Mouse (Mus musculus): ENCODE results near the gene Alox5ap. TPM values are rescaled to one million over a fixed set of nuclear protein-coding genes. Genes with fewer than 3 reads are reported as not detected.

Alox5ap gene
- polyA plus RNA-seq, 1 experiment from 2014 or later = 8.6 TPM

DNA sequence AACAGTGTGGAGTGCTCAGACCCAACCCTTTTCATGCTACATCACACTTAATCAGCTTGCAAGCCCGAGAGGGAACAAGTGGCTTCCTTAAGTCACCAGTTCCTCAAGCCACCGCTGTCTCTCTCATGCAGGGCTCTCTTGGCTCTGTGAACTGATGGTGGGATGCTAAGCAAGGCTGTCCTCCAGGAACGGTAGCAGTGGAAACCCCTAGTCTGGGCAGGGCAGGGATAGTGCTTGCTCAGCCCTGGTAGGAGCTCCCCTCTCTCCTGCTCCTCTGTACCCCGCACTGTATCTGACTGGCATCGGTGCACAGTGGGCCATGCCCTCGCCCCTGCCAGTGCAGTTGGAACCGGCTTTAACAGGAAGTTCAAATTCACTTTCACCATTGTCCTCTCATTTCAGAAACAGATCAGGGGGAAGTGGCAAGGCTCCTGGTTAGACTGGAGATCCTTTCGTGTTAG, 2.2 kb downstream of the Alox5ap start:
- H3K4me2 ChIP-seq (replicated peaks) = no peak overlapping the region
- H3K27me3 ChIP-seq = no peaks in the 10 kb centered on the region
- no peak overlapping the region for H3K9ac ChIP-seq (replicated peaks)
- no peak overlapping the region for H3K27ac ChIP-seq
- no peak overlapping the region for H3K4me3 ChIP-seq (replicated peaks)
- no peaks in the 10 kb centered on the region for H3K9me3 ChIP-seq
- H3K4me1 ChIP-seq (replicated peaks) = no peaks in the 10 kb centered on the region
- 87% methylated on average over 8 of the region's 8 CpGs for WGBS
- no peak for ATAC-seq
- no peaks in the 10 kb centered on the region for H3K36me3 ChIP-seq

DNA sequence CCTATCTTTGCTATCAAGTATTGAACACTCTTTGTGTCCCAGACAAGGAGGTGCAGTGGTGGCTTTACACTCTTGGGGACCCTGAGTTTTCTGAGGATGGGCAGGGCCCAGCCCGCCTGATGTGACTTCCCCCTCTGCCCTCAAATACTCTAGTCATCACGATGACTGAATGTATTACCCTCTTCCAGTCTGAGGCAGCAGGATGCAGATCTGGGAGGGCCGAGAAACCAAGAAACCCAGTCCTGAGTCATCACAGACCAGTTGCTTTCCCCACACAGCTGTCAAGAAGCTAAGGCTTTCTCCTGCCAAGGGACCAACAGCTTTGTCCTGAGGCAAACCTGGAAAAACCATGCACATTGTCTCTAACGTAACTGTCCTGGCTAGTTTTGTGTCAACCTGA, 2.9 kb downstream of the Alox5ap start:
- no peak overlapping the region for H3K9ac ChIP-seq (replicated peaks)
- no peak overlapping the region for H3K4me2 ChIP-seq (replicated peaks)
- no peaks in the 10 kb centered on the region for H3K36me3 ChIP-seq
- no peaks in the 10 kb centered on the region for H3K4me1 ChIP-seq (replicated peaks)
- no peak for ATAC-seq
- 87% methylated on average over 4 of the region's 4 CpGs for WGBS
- no peak overlapping the region for H3K4me3 ChIP-seq (replicated peaks)
- H3K9me3 ChIP-seq = no peaks in the 10 kb centered on the region
- H3K27me3 ChIP-seq = no peaks in the 10 kb centered on the region
- H3K27ac ChIP-seq = no peak overlapping the region

DNA sequence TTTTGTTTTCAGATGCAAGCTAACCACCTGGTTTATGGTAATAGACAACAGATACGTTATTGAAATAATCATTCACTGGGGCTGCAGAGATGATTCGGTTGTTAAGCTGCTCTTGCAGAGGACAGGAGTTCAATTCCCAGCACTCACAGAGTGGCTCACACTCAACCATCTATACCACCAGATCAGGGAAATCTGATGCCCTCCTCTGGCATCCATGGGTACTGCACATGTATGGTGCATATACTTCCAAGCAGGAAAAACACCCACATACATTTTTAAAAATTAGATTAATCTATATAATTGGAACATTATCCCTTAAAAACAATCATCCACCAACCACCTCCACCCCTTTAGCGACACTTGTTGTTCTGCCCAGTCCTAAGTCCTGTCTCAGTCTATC, 6.7 kb downstream of the Alox5ap start:
- H3K4me1 ChIP-seq (replicated peaks) = no peaks in the 10 kb centered on the region
- 92% methylated on average over 3 of the region's 3 CpGs for WGBS
- ATAC-seq = no peak
- H3K4me2 ChIP-seq (replicated peaks) = no peak overlapping the region
- no peaks in the 10 kb centered on the region for H3K27me3 ChIP-seq
- no peaks in the 10 kb centered on the region for H3K9me3 ChIP-seq
- H3K36me3 ChIP-seq = no peaks in the 10 kb centered on the region
- H3K27ac ChIP-seq = no peak overlapping the region
- no peak overlapping the region for H3K9ac ChIP-seq (replicated peaks)
- no peak overlapping the region for H3K4me3 ChIP-seq (replicated peaks)

DNA sequence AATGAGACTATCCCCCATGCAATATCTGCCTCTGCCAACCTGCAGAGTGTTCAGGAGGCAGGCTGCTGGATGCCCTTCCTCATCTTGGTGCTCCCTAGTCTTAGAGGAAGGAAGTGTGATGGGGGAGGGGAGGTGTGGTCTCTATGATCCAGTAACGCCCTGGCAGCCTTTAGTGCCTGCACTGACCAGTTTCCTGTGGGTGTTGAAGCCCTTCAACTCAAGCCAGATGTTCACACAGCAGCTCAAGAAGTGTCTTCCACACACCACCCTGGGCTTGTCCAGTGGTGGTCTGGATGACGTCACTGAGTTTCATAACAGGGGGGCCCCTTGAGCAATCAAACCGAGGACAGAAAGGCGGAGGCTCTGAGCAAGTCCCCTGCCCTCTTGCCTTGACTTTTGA, 8.0 kb downstream of the Alox5ap start:
- Histone ChIP-seq H3K27me3 (no peaks in the 10 kb centered on the region), H3K9ac (replicated peaks) (no peak overlapping the region), H3K27ac (no peak overlapping the region), H3K36me3 (no peaks in the 10 kb centered on the region), H3K4me1 (replicated peaks) (no peaks in the 10 kb centered on the region), H3K4me3 (replicated peaks) (no peak overlapping the region), H3K4me2 (replicated peaks) (no peak overlapping the region), H3K9me3 (no peaks in the 10 kb centered on the region)
- 84% methylated on average over 4 of the region's 4 CpGs for WGBS
- ATAC-seq = no peak

GRCm38 (mm10) chr5:149274390-149275104, 10.0 kb downstream of the Alox5ap start:
- Histone ChIP-seq H3K4me2 (replicated peaks) (no peak overlapping the region), H3K36me3 (no peaks in the 10 kb centered on the region), H3K4me1 (replicated peaks) (peaks cover 7% of the 10 kb centered on the region), H3K9me3 (no peaks in the 10 kb centered on the region; the same call in 1 of the 2 replicates), H3K4me3 (replicated peaks) (no peak overlapping the region), H3K27ac (no peak overlapping the region), H3K9ac (replicated peaks) (no peak overlapping the region), H3K27me3 (no peaks in the 10 kb centered on the region)
- 90% methylated on average over 15 of the region's 15 CpGs for WGBS
- no peak for ATAC-seq

DNA sequence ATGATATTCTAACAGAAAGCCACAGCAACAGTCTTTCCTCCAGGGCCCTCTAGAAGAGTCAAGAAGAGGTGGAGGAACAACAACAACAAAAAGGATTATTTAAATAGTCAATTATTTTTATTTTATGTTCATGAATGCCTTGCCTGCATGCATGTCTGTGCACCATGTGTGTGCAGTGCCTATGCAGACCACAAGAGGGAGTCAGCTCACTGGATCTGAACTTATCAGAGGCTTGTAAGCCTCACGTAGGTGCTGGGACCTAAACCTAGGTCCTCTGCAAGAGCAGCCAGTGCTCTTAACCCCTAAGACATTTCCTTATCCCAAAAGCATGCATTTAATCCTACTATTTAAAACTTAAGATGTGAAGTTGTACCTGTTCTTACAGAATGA, 10.5 kb downstream of the Alox5ap start:
- H3K9ac ChIP-seq (replicated peaks) = no peak overlapping the region
- H3K36me3 ChIP-seq = no peaks in the 10 kb centered on the region
- 84% methylated on average over 1 of the region's 1 CpGs for WGBS
- no peak for ATAC-seq
- H3K4me2 ChIP-seq (replicated peaks) = no peak overlapping the region
- H3K4me1 ChIP-seq (replicated peaks) = peaks cover 12% of the 10 kb centered on the region
- H3K27ac ChIP-seq = no peak overlapping the region
- no peaks in the 10 kb centered on the region for H3K27me3 ChIP-seq
- H3K9me3 ChIP-seq = no peaks in the 10 kb centered on the region; the same call in 1 of the 2 replicates
- H3K4me3 ChIP-seq (replicated peaks) = no peak overlapping the region

- H3K4me1 ChIP-seq (replicated peaks) = peaks cover 13% of the 10 kb centered on the region
- ATAC-seq = no peak
- no peak overlapping the region for H3K27ac ChIP-seq
- no peak overlapping the region for H3K4me2 ChIP-seq (replicated peaks)
- no peak overlapping the region for H3K4me3 ChIP-seq (replicated peaks)
- H3K9me3 ChIP-seq = peaks cover under 1% of the 10 kb centered on the region; the same call in 1 of the 2 replicates
- no peak overlapping the region for H3K9ac ChIP-seq (replicated peaks)
- H3K36me3 ChIP-seq = no peaks in the 10 kb centered on the region
- 79% methylated on average over 5 of the region's 5 CpGs for WGBS
- no peaks in the 10 kb centered on the region for H3K27me3 ChIP-seq
Observed at GRCm38 (mm10) chr5:149277529-149277928, 13.0 kb downstream of the Alox5ap start.

- H3K27ac ChIP-seq = peak overlapping the region; percentile 64
- WGBS = 26% methylated on average over 22 of the region's 22 CpGs
- peak overlapping the region; percentile 46 for H3K4me2 ChIP-seq (replicated peaks)
- H3K9ac ChIP-seq (replicated peaks) = 0 out of 2 replicates have a peak overlapping the region, but pooled peaks have one; percentile 25
- peaks cover 6% of the 10 kb centered on the region; the same call in 1 of the 2 replicates for H3K9me3 ChIP-seq
- no peaks in the 10 kb centered on the region for H3K27me3 ChIP-seq
- peaks cover 13% of the 10 kb centered on the region for H3K4me1 ChIP-seq (replicated peaks)
- ATAC-seq = peak; percentile 79
- H3K4me3 ChIP-seq (replicated peaks) = peak overlapping the region; percentile 22
- no peaks in the 10 kb centered on the region for H3K36me3 ChIP-seq
Observed at GRCm38 (mm10) chr5:149279273-149279844, 14.8 kb downstream of the Alox5ap start.

GRCm38 (mm10) chr5:149283009-149283408, 18.4 kb downstream of the Alox5ap start:
- no peak overlapping the region for H3K4me2 ChIP-seq (replicated peaks)
- H3K4me1 ChIP-seq (replicated peaks) = peaks cover 24% of the 10 kb centered on the region
- no peak overlapping the region for H3K4me3 ChIP-seq (replicated peaks)
- ATAC-seq = no peak
- no peak overlapping the region for H3K27ac ChIP-seq
- no peaks in the 10 kb centered on the region for H3K36me3 ChIP-seq
- 78% methylated on average over 2 of the region's 2 CpGs for WGBS
- H3K27me3 ChIP-seq = no peaks in the 10 kb centered on the region; the same call in 1 of the 2 replicates
- H3K9me3 ChIP-seq = peaks cover 6% of the 10 kb centered on the region; the same call in 1 of the 2 replicates
- H3K9ac ChIP-seq (replicated peaks) = no peak overlapping the region

DNA sequence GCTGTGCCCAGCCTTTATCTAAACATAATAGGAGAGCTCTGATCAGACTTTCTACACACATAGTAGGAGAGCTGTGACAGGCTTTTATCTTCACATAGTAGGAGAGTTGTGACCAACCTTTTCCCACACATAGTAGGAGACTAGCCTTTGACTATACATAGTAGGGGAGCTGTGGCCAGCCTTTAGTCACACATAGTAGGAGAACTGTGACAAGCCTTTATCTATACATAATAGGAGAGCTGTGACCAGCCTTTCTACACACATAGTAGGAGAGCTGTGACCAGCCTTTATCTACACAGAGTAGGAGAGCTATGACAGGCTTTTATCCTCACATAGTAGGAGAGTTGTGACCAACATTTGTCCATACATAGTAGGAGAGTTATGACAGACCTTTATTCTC, 19.3 kb downstream of the Alox5ap start:
- no peak overlapping the region for H3K9ac ChIP-seq (replicated peaks)
- H3K4me2 ChIP-seq (replicated peaks) = no peak overlapping the region
- H3K4me3 ChIP-seq (replicated peaks) = no peak overlapping the region
- ATAC-seq = no peak
- peaks cover 24% of the 10 kb centered on the region for H3K4me1 ChIP-seq (replicated peaks)
- no peaks in the 10 kb centered on the region; the same call in 1 of the 2 replicates for H3K27me3 ChIP-seq
- 0 out of 2 replicates have a peak, but pooled peaks cover 6% of the 10 kb centered on the region for H3K9me3 ChIP-seq
- H3K27ac ChIP-seq = no peak overlapping the region
- no peaks in the 10 kb centered on the region for H3K36me3 ChIP-seq

DNA sequence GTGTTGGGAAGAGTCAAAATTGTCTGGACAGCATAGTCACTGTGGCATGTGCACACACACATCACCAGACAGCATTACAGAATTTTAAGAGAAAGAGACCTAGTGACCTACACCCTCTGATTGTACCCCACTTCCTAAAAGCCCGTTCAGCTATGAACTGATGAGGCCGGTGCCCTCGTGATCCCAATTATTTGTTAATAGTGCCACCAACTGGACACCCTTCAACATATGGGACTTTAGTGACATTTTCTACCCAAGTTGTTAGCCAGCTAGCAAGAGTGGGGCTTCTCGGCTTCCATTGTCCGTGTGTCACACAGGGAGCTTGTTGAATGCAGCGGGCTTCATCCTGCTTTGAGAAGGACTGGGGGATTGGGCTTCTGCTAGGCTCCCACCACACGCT, 21.5 kb downstream of the Alox5ap start:
- H3K27me3 ChIP-seq = no peaks in the 10 kb centered on the region; the same call in 1 of the 2 replicates
- H3K4me3 ChIP-seq (replicated peaks) = no peak overlapping the region
- no peak overlapping the region for H3K4me2 ChIP-seq (replicated peaks)
- peaks cover 11% of the 10 kb centered on the region for H3K4me1 ChIP-seq (replicated peaks)
- 39% methylated on average over 7 of the region's 7 CpGs for WGBS
- H3K9me3 ChIP-seq = 0 out of 2 replicates have a peak, but pooled peaks cover 6% of the 10 kb centered on the region
- no peaks in the 10 kb centered on the region for H3K36me3 ChIP-seq
- no peak overlapping the region for H3K27ac ChIP-seq
- no peak overlapping the region for H3K9ac ChIP-seq (replicated peaks)
- ATAC-seq = no peak

Measured in midbrain, embryonic 13.5 days (tissue).